Mouse (Mus musculus): ENCODE data around the gene Txnl4b.
A peak's percentile ranks its signal among the peaks of the same experiment; 100 is the strongest.

The Txnl4b gene

DNA sequence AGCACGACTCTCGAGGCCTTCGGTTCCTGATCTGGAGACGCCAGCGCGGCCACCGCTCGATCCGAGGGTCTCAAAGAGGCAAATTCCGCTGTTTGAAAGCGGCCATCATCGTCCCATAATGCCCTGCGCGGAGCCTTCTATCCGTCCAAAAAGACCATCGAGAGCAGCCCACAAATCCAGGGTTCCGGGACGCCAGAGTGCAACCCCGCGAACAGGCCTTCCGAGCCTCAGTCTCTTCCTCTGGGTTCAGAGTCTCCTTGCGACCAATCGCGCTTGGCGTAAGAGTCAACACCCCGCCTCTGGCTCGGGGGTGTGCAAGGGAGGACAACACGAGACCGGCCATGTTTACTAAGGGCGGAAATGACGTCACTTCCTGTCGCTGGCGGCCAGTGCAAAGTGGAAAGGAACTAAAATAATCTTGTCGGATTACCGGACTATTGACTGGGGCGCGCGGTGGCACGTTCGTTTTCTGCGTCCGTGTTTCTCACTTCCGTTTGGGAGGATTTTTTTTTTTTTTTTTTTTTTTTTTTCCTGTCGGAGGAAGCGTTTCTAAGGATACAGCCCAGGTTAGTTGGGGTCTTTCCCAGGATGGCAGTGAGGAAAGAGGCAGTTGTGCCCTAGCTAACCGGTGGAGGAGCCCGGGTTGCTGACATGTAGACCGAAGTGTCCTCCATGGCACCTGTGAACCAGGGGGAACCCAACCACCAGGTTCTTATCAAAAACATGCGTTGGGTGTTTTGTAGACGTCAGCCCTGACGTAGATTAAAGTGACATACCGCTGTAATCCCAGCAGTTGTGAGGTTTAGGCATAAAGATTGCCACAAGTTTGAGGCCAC is at the start of gene Txnl4b, which contains the start of gene Dhx38:
Gene Txnl4b, plus strand, starts transcription at position 395 of the 836 bp plus-strand sequence.
Gene Dhx38, minus strand, starts transcription at position 364 of the 836 bp plus-strand sequence.
- DNase-seq (ENCODE audit: low read depth, low spot score) = peak; percentile 100

DNA sequence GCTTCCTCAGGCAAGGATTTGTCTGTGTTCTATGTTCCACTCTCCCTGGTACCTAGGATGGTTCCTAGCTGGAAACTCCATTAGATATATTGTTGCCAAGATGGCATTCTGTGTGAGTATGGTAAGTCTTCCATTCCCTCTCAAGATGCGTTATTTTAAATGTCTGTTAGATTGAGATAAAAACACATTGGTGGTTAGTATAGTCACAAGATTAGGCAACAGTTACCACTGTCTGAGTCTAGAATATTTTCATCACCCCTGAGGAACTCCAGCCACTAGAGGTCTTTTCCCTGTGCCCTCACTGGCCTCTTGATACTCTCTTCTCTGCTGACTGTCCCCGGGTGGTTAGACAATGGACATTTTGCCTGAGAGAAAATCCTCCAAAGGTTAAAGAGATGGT is 41.7 kb upstream of the Txnl4b start:
- DNase-seq (ENCODE audit: low read depth, low spot score) = no peak

DNA sequence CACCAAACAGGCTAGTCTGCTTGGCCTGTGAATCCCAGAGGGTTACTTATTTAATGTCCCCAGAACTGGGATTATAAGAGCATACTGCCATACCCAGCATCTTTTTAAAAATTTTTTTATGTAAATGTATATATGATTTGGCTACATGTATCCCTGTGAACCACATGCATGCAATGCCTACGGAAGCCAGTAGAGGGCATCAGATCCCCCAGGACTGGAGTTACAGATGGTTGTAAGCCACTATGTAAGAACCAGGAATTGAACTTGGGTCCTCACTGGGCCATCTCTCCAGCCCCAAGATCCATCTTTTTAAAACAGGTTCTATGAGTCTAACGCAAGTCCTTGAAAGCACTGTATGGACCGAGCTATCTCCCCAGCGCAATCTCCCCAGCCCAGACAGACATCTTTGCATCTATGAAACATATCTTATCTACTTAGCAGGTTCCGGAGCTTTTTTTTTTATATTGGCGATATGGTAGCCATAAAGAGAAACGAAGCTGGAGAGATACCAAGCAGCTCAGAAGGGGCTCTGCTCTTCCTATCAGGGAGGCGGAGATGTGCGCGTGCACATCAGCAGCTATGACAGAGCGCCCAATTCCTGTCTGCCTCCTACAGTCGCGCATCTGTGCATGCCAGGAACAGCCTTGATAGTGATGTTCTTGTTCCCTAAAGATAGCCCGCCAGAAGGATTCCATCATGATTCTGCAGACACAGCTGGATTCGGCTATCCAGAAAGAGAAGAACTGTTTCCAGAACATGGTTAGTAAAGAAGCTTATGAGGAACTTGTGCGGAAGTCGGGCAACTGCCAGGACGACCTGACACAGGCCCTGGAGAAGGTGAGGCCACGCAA is 30.3 kb upstream of the Txnl4b start:
- DNase-seq (ENCODE audit: low read depth, low spot score) = peak; percentile 72

DNA sequence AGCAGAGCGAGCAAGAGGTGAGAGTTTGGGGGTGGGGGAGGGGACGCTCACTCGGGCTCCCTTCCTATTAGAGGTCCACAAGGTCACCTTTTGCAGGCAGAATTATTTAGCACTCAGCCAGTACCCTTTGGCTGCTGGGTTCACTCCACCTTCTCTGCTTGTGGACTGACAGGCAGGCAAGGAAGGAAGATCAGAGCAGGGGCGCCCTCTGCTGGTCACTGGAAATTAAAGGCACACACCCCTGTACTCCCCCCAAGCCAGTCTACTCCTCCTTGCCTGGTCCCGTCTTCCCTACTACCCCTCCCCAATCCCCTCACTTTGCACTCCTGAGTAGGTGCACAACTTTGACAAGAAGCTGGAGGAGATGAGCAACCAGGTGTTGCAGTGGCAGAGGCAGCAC is 29.0 kb upstream of the Txnl4b start:
- peak; percentile 91 for DNase-seq (ENCODE audit: low read depth, low spot score)

DNA sequence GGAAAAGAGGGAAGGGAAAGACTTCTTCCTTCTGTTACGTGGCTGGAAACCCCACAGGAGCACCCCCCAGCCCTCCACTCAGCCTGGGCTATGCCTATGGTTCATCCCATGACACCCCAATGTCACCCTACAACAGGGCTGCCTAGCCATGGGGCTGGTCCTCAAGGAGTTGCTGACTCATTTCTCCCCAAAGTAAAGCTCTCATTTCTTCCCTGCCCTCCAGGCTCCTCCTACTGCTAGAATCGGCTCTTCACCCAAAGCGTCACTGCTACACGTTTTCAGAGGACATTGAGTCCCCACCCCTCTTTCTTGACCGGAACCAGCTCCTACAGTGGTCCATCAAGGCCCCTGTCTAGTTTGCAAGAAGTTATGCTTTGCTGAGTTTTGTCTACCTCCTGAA is 23.5 kb upstream of the Txnl4b start:
- DNase-seq (ENCODE audit: low read depth, low spot score) = no peak

DNA sequence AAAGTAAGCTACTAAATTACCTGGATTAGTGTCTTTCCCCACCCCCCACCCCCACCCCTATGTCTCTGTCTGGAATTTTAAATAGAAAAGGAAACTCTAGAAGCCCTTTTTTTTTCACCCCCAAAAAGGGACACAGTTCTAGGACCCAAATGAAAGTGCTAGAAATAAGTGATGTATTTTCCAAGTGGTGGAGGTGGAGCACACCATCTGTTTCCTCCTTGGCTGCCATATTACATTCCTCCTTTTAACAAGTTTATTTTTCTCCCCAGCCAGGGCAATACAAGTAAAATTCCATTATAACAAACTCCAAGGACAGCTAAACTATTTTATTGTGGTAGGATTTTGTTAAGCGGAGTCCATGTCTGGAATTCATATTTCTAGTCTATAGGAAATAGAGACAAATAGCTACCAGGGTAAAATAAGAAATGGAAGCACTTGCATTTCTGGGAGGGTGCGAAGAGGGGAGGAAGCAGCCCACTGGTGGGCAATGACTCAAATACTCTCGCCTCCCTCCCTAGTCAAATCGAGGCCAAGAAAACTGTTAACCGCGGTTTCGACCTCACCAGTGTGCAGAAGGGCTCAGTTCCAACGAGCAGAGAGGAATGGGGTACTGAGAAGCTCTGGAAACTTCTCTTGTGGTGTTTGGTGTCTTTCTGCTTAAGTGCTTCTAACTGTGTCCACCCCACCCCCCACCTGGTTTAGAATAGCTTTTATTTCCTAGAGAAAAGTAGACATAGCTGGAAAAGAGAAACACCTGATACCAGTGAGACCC is 22.8 kb upstream of the Txnl4b start:
- DNase-seq (ENCODE audit: low read depth, low spot score) = no peak

DNA sequence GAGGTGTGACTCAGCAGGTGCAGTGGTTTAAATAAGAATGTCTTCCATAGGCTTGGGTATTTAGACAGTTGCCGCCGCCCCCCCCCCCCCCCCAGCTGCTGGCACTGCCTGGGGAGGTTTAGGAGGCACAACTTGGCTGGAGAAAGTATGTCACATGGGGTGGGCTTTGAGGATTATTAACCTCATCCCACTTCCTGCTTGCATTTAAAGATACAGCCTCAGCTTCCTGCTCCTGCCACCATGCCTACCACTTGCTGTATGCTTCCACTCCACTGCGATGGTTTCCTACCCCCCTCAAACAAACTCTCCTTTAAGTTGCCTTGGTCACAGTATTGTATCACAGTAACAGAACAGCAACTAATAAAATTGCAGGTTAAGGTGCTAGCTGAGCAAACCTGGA is 21.6 kb upstream of the Txnl4b start:
- DNase-seq (ENCODE audit: low read depth, low spot score) = no peak

DNA sequence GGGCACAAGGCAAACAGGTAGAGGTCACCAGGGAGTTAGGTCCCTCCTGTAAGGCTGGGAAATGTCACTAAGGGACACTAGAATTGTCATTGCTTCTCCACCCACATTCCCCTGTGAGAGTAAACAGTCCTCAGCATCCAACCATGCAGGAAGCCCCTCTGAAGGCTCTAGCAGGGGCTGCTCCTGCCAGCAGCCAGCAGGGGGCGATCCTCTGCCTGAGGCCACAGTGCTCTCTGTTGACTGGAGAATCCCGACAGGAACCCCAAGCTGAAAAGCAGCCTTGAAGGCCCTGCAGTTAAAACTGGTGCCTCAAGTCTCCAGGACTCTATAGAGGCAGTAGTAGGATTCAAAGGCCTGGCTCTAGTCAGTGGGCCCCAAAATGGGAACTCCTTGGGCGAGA is 14.0 kb upstream of the Txnl4b start:
- DNase-seq (ENCODE audit: low read depth, low spot score) = peak; percentile 59

DNA sequence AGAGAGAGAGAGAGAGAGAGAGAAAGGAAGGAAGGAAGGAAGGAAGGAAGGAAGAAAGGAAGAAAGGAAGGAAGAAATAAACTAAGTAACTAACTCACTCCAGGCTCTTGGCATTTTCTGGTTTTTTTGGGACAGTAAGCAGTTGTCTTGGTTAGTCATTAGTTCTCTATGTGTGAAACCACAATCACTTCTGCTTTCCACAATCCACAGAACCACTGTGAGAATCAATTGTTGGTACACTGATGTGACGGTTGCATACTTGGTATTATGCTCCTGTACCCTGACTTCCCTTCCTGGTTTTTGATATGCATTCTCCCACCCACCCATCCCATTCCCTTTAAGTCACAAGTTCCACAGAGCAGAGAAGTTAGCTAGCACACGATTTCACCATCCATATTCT is 1.8 kb upstream of the Txnl4b start:
- no peak for DNase-seq (ENCODE audit: low read depth, low spot score)

DNA sequence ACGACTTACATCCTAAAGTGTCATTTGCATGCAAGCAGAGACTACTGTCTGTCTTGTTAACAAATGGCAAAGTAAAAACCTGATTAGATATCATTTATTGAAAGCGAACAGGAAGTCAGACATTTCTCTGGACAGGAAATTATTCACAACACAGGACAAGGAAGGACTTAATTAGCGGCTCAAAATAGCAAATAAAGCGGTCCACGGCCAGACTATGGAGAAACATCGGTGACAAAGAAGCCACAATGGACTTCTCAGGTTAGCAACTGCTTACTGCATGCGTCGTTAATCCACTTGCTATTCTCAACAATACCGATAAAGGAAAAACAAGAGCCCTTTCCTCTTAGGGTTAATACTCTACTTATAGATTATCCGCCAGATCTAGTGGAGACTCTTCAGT is 926 bp upstream of the Txnl4b start:
- no peak for DNase-seq (ENCODE audit: low read depth, low spot score)

DNA sequence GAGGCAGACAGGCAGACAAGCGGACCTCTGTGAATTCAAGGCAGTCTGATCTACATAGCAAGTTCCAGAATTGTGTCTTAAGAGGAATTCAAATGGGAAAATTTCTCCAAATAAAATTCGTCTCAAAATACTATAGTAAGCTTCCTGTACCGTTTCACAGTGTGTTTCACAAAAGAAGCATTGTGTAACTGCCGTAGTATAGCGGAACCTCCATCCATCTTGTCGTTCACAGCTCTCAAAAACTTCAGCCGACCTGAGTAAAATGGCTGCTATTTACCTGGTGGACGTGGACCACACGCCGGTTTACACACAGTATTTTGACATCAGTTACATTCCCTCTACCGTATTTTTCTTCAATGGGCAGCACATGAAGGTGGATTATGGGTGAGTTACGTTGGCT is 5.4 kb downstream of the Txnl4b start:
- DNase-seq (ENCODE audit: low read depth, low spot score) = no peak

DNA sequence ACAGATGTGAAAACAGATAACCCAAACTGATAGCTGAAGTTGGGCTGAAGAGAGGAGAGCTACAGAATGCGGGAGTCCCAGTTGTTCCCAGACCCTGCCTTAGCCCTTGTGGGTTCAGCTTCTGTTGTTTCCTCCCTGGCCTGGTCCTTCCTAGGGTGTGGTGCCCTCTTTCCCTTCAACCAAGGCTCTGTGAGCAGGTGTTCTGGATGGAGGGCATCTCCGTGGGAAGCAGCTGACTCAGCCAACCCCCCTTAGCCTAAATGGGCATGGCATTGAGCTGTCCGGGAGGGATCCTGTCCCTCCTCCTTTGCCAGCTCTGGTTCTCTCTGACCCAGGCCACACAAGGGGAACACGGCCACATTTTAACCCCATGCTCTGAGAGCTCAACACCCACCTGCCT is 10.6 kb downstream of the Txnl4b start:
- no peak for DNase-seq (ENCODE audit: low read depth, low spot score)

DNA sequence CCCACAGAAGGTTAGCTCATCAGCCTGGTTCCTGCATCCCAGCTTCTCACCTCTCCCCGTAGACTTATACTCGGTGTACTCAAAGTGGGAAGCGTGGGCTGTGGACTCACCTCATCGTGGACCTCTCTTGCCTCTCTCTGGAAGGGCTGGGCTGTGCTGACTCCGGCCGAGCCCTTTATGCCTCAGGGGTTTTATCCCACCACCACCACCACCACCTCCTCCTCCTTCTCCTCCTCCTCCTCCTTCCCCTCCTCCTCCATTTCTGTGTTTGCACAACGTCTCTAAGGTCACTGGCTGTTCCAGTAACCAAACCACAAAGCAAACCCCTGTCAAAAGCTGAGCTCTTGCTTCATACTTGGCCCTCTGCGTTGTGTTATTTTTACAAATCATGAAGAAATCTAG is 13.2 kb downstream of the Txnl4b start, which contains the start of gene Hp:
Gene Hp, minus strand, starts transcription at position 273 of the 402 bp plus-strand sequence.
- no peak for DNase-seq (ENCODE audit: low read depth, low spot score)

DNA sequence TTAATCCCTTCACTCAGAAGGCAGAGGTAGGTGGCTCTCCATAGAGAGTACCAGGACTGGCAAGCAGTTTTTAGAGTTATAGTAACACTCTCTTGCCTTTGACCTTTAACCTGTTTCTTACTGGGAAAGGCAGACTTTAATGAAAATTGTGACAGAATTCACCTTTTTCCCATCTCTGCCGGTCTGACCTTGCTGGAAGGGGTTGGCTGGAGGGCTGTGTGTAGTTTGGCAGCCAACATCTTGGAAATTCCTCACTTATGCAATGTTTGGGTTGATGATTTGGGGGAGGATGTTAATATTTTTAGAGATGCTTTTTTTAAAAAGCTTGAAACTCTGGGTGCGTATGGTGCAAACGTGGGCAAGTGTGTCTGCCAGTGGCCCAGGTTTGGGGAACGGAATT is 18.6 kb downstream of the Txnl4b start:
- no peak for DNase-seq (ENCODE audit: low read depth, low spot score)

DNA sequence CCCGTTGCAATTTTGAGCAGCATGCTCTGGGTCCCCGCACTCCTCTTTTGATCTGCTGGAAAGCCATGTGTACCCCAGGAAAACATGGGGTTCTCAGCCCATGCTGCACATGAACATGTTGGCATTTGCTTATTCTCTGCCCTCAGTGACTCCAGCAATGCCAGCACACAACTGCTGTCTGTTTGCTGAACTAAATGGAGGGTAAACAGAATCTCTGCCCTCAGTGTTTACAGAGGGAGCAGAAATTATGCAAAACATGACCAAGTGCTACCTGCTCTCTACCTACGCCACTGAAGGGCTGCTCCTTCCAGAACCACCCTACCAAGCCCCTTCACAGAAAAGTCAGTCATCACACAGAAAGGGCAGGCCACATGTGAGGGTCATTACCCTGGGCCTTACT is 19.1 kb downstream of the Txnl4b start:
- DNase-seq (ENCODE audit: low read depth, low spot score) = no peak

DNA sequence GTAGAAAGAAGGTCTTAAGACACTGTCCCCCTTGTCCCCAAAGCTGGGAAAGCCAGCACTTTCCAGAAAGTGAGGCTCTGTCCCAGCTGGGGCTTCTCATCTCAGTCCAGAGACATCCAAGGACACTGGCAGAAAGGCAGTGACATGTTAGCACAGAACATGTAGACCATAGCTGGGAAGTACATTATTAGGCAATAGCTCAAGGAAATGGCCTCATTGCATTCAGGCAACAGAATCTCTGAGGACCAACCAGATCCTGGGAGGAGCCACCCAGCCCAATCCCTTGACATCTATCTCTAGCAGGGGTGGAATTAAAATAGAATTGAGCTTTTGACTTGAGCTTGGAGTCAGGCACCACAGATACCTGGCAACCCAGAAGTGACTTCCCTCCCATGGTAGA is 20.0 kb downstream of the Txnl4b start:
- no peak for DNase-seq (ENCODE audit: low read depth, low spot score)

DNA sequence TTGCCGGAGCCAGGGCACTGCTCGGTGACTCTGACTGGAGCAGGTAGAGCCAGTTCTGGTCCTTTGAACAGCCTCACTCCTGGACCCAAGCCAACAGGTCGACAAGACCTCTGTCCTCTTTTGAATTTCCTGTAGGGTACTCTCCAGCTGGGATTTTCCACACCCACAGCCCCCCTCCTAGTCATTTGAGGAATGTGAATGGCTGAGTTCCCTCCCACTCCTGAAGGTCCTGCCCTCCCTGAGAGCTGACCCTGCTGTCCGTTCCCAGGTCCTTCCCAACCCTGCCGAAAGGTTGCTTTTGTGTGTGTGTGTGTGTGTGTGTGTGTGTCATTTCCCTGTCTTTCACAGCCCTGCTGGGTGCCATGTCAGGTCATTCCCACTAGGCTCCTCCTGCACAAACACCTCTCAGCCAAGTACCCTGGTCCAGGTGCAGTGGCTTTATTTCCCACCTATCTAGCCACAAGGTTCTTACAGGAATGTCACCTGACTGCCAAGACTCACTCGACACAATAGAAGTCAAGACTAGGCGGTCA is 21.3 kb downstream of the Txnl4b start:
- DNase-seq (ENCODE audit: low read depth, low spot score) = peak; percentile 34

DNA sequence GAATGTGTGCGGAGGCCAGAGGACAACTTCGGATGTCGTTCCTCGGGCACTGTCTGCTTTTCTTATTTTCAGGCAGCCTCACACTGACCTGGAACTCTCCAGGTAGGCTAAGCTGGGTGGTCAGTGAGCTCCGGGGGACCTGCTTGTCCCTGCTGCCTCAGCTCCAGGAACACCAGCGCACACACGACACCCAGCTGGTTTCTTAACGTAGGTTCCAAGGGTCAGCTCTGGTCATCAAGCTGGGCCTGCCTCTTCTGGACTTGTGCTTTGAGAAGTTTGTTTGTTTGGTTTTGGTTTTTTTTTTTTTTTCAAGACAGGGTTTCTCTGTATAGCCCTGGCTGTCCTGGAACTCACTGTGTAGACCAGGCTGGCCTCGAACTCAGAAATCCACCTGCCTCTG is 25.2 kb downstream of the Txnl4b start:
- DNase-seq (ENCODE audit: low read depth, low spot score) = no peak

DNA sequence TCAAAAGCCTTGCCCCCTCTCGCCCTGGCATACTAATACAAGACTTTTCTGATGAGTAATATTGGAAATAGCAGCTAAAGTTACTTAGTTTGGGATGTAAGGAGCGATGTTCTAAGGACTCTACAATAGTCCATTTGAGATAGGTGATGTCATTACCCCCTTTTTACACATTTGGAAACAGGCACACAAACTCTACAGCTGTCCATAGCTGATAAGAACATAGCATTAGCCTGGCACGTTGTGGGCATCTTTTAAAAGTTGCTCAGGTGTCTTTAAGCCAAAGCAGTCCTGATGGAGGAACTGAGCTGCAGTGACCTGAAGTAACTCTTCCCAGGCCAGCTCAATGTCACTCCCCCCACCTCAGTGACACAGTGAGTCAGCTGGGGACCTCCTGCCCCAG is 25.7 kb downstream of the Txnl4b start:
- no peak for DNase-seq (ENCODE audit: low read depth, low spot score)

DNA sequence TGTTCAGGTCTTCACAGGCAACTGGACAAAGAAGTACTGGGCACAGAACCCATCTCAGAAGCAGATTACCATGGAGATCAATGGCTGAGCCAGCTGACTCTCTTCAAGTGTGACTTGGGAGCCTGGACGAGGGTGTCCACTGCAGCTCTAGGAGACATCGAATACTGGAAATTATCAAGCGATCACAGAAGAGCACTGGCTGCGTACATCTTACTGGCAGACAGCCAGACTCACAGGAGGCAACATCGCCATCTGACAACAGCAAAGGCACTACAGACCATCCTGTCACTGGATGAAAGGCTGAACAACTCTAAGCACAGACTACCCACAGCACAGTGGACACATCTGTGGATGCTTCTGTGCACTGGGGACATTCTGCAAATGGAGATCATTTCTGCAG is 26.5 kb downstream of the Txnl4b start:
- no peak for DNase-seq (ENCODE audit: low read depth, low spot score)

DNA sequence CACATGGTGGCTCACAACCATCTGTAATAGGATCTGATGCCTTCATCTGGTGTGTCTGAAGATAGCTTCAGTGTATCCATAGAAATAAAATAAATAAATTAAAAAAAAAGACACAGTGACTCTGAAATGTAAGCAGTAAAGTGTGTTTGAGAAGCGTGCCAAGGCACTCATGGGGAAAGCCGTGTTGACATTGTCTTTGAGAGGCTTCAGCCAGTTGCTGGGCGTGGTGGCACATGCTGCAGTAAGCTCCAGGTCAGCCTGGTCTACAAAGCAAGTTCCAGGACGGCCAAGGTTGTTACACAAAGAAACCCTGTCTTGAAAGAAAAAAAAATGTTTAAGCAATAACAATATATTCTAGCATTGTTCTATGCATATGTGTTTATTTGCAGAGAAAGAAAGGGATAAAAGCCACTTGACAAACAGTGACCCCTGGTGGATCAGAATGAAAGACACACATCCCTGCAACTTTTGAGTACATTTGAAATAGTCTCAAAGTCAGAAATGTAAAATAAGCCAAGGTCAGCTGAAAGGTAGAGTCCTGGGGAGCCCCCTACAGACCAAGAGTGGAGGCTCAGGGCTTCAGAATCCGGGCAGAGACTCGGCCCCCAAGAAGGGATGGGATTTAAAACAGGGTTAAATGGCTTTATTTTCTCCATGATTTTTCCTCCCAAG is 27.6 kb downstream of the Txnl4b start:
- DNase-seq (ENCODE audit: low read depth, low spot score) = peak; percentile 78
